Comparison of ENCODE assay signal across 21 mouse cellular contexts in genomic region chr9:77757331-77757730, GRCm38 (mm10). TPM values are rescaled to one million over a fixed set of nuclear protein-coding genes. Genes with fewer than 3 reads are reported as not detected.
DNase-seq lines count a peak whose midpoint lies in the region; ATAC-seq and TF ChIP-seq lines count a peak whose summit lies in the region.
"Had no signal": no experiment of that assay in that cellular context is flagged by ENCODE, and none has a peak within 500 bp of the region (broad histone marks: within the 10 kb centered on the region; RNA-seq: fewer than 3 reads in every experiment).

No protein-coding gene starts in this region.

- H3K36me3 ChIP-seq in megakaryocyte, embryonic 14.5 days (replicated peaks; ENCODE audit: low read length), result peaks cover 40% of the 10 kb centered on the region
- H3K36me3 ChIP-seq in liver, adult 2 months (ENCODE audit: control insufficient read depth, insufficient read depth, low read length), result peaks cover 8% of the 10 kb centered on the region
- H3K36me3 ChIP-seq: limb, embryonic 13.5 days; midbrain, embryonic 15.5 days had no signal

- TF ChIP-seq POLR2A in liver, adult 2 months (IDR thresholded peaks at IDR 0.05; ENCODE audit: extremely low read depth, insufficient read depth, low read length), result no peak

- peaks cover 27% of the 10 kb centered on the region; the same call in 1 of the 2 replicates for H3K79me2 ChIP-seq in liver, adult 2 months (ENCODE audit: control insufficient read depth, insufficient read depth, low read length)

- peak; percentile 66 for DNase-seq in c-Kit-positive CD71-positive TER-119-negative erythroid progenitor cells, embryonic 14.5 days (ENCODE audit: low read depth)
- peak; percentile 22 for DNase-seq in liver, adult 2 months (ENCODE audit: extremely low read depth, low read depth, low spot score)
- DNase-seq in adrenal gland, postnatal 4 days (ENCODE audit: low spot score in 2 of 2), result no peak
- DNase-seq in urinary bladder, postnatal 25 days (ENCODE audit: low spot score), result no peak
- no peak for DNase-seq in thymus, postnatal 36 days
- DNase-seq: cerebellum, adult 11 months; cerebellum, postnatal 25 days; gastrocnemius, adult 2 months; heart, postnatal 4 days; kidney, adult 18-20 months; kidney, postnatal 25 days; layer of hippocampus, adult 9-11 months; lung, postnatal 14 days had no signal

- peaks cover 29% of the 10 kb centered on the region for H3K4me1 ChIP-seq in megakaryocyte, embryonic 14.5 days
- H3K4me1 ChIP-seq in liver, adult 2 months (ENCODE audit: control insufficient read depth, insufficient read depth, low read length), result peaks cover 30% of the 10 kb centered on the region

- H3K27me3 ChIP-seq in megakaryocyte, embryonic 14.5 days (replicated peaks), result no peaks in the 10 kb centered on the region
- H3K27me3 ChIP-seq in liver, adult 2 months (ENCODE audit: control insufficient read depth, insufficient read depth, low read length), result no peaks in the 10 kb centered on the region
- H3K27me3 ChIP-seq: limb, embryonic 13.5 days; midbrain, embryonic 15.5 days had no signal

- peak overlapping the region; percentile 42 for H3K4me3 ChIP-seq in megakaryocyte, embryonic 14.5 days (replicated peaks)
- no peak overlapping the region for H3K4me3 ChIP-seq in liver, adult 2 months (ENCODE audit: insufficient read depth, low read depth, low read length)
- H3K4me3 ChIP-seq: gastrocnemius, adult 2 months; midbrain, embryonic 15.5 days had no signal

- 22% methylated on average over 1 of the region's 1 CpGs for WGBS in liver, adult 2 months

- no peak for ATAC-seq in megakaryocyte, adult 5-6 weeks (ENCODE audit: poor library complexity, severe bottlenecking)
- peak; percentile 74 for ATAC-seq in megakaryocyte progenitor cell, adult 5-6 weeks (replicated peaks; ENCODE audit: poor library complexity)
- ATAC-seq: forebrain, embryonic 16.5 days; hindbrain, postnatal 0 days; midbrain, embryonic 15.5 days had no signal

- no peak overlapping the region for H3K27ac ChIP-seq in liver, adult 2 months (replicated peaks; ENCODE audit: insufficient read depth, low read depth, low read length)
- H3K27ac ChIP-seq: embryonic facial prominence, embryonic 10.5 days; gastrocnemius, adult 2 months; hindbrain, postnatal 0 days; limb, embryonic 13.5 days; midbrain, embryonic 15.5 days had no signal

- no peak overlapping the region for H3K9ac ChIP-seq in liver, adult 2 months (ENCODE audit: low read depth, low read length)
- H3K9ac ChIP-seq: limb, embryonic 13.5 days; midbrain, embryonic 15.5 days had no signal

- H3K9me3 ChIP-seq in megakaryocyte, embryonic 14.5 days, result no peaks in the 10 kb centered on the region
- H3K9me3 ChIP-seq: embryonic facial prominence, embryonic 10.5 days; limb, embryonic 13.5 days; midbrain, embryonic 15.5 days had no signal

- TF ChIP-seq CTCF in liver, adult 2 months (IDR thresholded peaks at IDR 0.05; ENCODE audit: low read depth, low read length), result no peak

RNA-seq across cellular contexts. Expression of gene Gclc, which starts 3.0 kb away (rescaled TPM):
- polyA plus RNA-seq in megakaryocyte, embryonic 14.5 days (2012; ENCODE audit: insufficient read depth, low replicate concordance), result 2.3 and 9.1 TPM in 2 replicates
- 21.9 and 25.7 TPM in 2 replicates for total RNA-seq in megakaryocyte, adult 5-6 weeks (2015)
- total RNA-seq in megakaryocyte, adult 5-6 weeks (2017), result 24.7 and 28.5 TPM in 2 replicates
- total RNA-seq in liver, adult 2 months (2014; rRNA removed), result 122 and 173 TPM in 2 replicates
- 125 and 136 TPM in 2 replicates for polyA plus RNA-seq in liver, adult 2 months (2012; rRNA removed)
- 43.5 and 54.8 TPM in 2 replicates for total RNA-seq in megakaryocyte progenitor cell, adult 5-6 weeks (2015)
- 38.5 and 47.2 TPM in 2 replicates for total RNA-seq in megakaryocyte progenitor cell, adult 5-6 weeks (2017)
- total RNA-seq in adrenal gland, postnatal 4 days (2021), result 10 to 100 TPM; 45.1 to 45.5 TPM

Comparison
In these comparisons a context has a peak if more than half of its experiments do, and no peak if none do; other contexts are left out.
1. DNase-seq: peak in c-Kit-positive CD71-positive TER-119-negative erythroid progenitor cells, embryonic 14.5 days (single experiment) and liver, adult 2 months (single experiment); none in adrenal gland, postnatal 4 days (0 of 2), urinary bladder, postnatal 25 days (single experiment) and thymus, postnatal 36 days (0 of 2).